Mouse (Mus musculus): ENCODE data around the gene Ighmbp2.

DNA sequence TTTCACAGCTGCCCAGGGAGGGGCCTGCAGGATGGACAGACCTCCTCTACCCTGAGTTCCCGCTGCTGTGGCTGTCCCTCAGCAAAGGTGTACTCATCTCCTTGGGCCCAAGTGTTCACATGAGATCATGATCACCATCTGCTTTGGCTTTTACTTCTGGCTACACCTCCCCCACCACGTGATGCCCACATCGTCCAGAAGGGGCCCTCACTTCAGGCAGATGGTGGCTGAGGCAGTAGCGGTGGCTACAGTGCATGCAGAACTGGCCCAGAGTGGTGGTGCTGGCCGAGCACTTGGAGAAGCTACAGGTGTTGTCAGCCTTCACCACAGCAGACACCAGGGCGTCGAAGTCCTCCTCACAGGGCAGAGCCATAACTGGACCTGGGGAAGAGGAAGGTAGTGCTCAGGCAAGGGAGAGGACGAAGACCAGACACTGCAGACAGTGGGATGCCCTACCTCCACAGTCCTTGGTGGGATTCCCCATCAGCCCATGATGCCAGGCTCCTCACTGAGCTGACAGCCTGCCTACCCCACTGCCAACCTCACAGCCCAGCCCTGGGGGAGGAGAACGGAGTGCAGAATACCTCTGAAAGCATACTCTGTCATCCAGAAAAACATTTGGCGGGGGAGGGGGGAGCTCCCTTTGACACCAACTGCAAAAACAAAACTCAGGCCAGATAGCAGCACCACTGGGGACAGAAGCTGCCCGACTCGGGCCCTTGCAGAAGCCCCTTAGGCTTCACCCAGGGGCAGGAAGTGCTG, 20.9 kb downstream of the Ighmbp2 start:
- no peak for TF ChIP-seq POLR2A (IDR thresholded peaks at IDR 0.05; ENCODE audit: insufficient read length, low read depth)
- no peak for TF ChIP-seq MYOG (IDR thresholded peaks at IDR 0.05; ENCODE audit: control insufficient read depth in 1 of 3, insufficient read depth in 1 of 3, insufficient read length in 2 of 3, low read depth in 2 of 3)

All from myocyte (in vitro differentiated cells).